Mouse (Mus musculus): Measurements from ENCODE around the gene Bmx.

The Bmx gene

GRCm38 (mm10) chrX:164258057-164258456 lies at the start of gene Bmx:
Gene Bmx (minus strand): TSS chrX:164258193.
- no peak for DNase-seq (ENCODE audit: extremely low read depth, low read depth)

- DNase-seq (ENCODE audit: extremely low read depth, low read depth), result no peak
Observed at GRCm38 (mm10) chrX:164306250-164306649, 48.3 kb upstream of the Bmx start.

GRCm38 (mm10) chrX:164291147-164291546 lies 33.2 kb upstream of the Bmx start:
- no peak for DNase-seq (ENCODE audit: extremely low read depth, low read depth)

DNA sequence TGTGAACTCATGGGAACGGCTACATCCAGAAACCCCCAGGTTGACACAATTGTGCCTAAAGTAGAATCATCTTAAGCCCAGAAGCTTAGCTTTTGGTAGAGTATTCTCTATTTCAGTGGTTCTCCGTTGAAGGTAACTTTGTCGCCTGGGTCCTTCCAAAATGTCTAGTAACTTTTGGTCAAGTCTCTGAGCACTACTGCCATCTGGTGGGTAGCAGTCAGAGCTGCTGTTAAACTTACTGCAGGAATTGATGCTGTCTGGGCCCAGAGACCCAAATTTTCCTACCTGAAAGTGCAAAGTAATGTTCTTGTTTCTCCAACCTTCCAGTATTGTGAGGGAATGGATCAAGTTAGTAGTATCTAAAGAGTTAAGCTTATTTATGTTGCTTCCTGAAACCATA lies 29.1 kb upstream of the Bmx start:
- DNase-seq (ENCODE audit: extremely low read depth, low read depth), result no peak

DNA sequence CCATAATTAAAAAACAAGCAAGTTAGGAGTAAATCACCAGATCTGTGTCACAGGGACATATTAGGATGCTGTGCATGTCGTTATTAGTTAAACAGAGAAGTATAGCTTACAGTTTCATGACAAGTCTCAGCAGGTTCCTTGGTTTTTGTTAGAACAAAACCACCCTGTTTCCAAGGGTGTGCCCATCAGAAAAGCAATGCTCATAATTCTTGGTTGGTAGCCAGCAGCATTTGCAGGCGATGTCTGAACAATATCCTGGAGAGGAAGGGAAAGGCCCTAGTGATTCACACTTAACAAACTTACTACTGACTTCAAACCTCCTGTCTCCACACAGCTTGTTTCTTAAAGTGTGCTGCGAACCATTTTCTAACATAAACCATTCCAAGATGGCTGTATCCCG lies 25.8 kb upstream of the Bmx start:
- DNase-seq (ENCODE audit: extremely low read depth, low read depth), result no peak

GRCm38 (mm10) chrX:164280918-164281647 lies 23.1 kb upstream of the Bmx start:
- no peak for DNase-seq (ENCODE audit: extremely low read depth, low read depth)

DNA sequence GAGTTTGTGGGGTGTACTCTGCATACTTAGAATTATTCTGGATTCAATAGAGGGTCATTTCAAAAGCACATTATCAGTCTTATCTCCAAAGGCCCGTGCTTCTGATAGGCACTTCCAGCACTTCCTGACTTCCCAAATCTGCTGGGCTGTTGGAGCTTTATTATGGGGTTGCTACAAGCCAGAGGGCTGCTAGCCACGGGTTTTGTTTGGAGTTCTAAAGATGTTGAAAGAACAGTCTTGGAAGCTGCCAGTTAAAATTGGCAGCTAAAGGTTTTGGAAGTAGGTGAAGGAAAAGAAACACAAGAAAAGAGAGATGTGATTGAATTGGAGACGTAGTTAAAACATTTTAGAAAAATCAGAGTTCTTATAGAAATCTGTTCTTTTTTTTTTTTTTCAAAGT lies 17.5 kb upstream of the Bmx start:
- no peak for DNase-seq (ENCODE audit: extremely low read depth, low read depth)

- no peak for DNase-seq (ENCODE audit: extremely low read depth, low read depth)
Observed at GRCm38 (mm10) chrX:164270603-164271002, 12.6 kb upstream of the Bmx start.

GRCm38 (mm10) chrX:164269285-164269761 lies 11.3 kb upstream of the Bmx start, which contains the start of gene Pir:
Gene Pir (plus strand): TSS chrX:164269371.
- DNase-seq (ENCODE audit: extremely low read depth, low read depth), result peak; percentile 86

GRCm38 (mm10) chrX:164264861-164265260 lies 6.9 kb upstream of the Bmx start:
- DNase-seq (ENCODE audit: extremely low read depth, low read depth), result no peak

GRCm38 (mm10) chrX:164262286-164262685 lies 4.3 kb upstream of the Bmx start:
- DNase-seq (ENCODE audit: extremely low read depth, low read depth), result no peak

DNA sequence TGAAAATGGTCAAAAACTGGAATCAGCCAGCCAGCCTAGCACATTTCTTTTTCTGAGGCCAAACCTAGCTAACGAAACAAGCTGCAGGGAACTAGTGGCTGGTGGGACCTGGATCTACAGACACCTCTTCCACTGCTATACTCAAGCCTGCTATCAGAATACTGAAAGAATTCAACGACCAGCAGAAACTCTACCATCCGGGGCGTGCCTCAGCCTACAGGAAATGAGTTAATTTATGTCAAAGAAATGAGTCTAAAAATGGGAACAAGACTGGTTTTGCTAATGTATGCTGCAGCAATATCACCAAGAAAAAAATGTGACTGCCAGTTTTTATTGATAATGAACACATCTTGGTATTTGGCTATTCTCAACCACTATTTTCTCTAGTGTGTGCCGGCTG lies 669 bp upstream of the Bmx start:
- DNase-seq (ENCODE audit: extremely low read depth, low read depth), result no peak

GRCm38 (mm10) chrX:164256527-164256926 lies 1.5 kb downstream of the Bmx start:
- no peak for DNase-seq (ENCODE audit: extremely low read depth, low read depth)

- no peak for DNase-seq (ENCODE audit: extremely low read depth, low read depth)
Observed at GRCm38 (mm10) chrX:164246722-164247121, 11.3 kb downstream of the Bmx start.

- no peak for DNase-seq (ENCODE audit: extremely low read depth, low read depth)
Observed at GRCm38 (mm10) chrX:164245714-164246113, 12.3 kb downstream of the Bmx start.

- no peak for DNase-seq (ENCODE audit: extremely low read depth, low read depth)
Observed at GRCm38 (mm10) chrX:164233380-164233779, 24.6 kb downstream of the Bmx start.

DNA sequence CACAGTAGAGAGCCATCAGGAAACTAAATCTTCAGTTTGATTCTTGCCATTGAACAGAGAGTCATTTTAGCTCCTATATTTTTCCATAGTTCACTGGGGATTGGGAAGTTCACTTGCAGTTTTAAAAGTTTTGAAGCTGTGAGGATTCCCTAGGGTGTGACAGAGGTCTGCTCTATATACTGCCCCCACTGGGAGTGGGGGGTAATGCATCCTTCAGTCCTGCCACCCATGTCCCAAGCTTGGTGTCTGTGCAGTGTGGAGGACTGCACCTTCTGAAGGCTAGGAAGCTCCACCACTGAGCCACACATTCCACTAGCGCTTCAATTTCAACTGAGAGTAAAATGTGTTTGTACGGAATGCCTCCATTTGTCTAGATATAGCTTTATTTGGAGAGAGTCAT lies 36.0 kb downstream of the Bmx start:
- DNase-seq (ENCODE audit: extremely low read depth, low read depth), result peak; percentile 23

- DNase-seq (ENCODE audit: extremely low read depth, low read depth), result no peak
Observed at GRCm38 (mm10) chrX:164200547-164200946, 57.4 kb downstream of the Bmx start.

DNA sequence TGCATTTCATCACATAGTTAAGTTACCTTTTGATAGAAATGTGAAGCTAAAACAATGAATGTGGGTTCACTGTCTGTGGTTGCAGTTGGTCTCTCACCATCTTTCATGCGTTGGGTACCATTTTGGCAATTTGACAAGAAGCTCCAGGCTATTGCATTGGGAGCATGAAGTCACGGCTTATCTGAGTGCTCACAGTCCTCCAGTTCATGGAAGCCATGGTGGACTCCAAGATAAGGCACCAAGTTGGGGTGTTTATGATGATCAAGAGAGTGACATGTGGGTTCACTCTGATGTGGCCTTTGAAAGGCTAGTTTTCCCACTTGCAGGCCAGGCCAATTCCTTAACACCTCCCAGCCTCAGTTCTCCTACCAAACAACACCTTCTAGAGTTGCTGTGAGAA lies 60.3 kb downstream of the Bmx start:
- DNase-seq (ENCODE audit: extremely low read depth, low read depth), result peak; percentile 59

DNA sequence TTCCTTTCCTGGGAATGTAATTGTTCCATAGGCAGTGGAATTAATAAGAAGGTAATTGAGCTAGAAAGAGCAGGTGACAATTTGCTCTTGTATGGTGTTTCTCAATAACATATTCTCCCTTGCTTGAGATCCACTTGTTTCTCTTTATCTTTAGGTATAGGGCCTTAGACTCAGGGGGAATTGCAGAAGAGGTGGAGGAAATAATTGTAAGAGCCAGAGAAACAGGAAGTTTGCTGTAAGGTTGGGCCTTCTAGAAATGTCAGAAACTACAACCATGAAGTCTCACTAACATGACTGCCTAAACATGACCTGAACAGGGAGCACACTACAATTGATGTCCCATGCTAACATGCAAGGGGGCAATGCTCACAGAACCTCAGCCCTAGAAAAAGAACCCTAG lies 68.1 kb downstream of the Bmx start:
- no peak for DNase-seq (ENCODE audit: extremely low read depth, low read depth)

DNA sequence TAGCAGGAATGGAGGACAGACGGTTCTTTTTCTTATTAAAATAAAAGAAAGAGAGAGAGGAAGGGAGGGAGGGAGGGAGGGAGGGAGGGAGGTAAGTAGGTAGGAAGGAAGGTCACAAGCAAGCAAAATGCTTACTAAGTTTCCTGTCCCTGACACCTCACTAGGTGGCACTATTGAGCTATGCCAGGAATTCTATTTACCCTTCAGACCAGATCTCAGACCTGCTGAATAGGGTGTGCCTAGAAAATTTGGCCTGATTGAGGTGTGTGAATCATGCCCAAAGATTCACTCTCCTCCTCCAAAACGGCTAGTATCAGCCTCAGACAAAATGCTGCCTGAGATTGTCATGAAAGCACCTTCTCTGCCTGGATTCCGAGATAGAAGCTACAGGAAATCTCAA lies 74.1 kb downstream of the Bmx start:
- DNase-seq (ENCODE audit: extremely low read depth, low read depth), result peak; percentile 60

GRCm38 (mm10) chrX:164179746-164180145 lies 78.2 kb downstream of the Bmx start:
- DNase-seq (ENCODE audit: extremely low read depth, low read depth), result peak; percentile 41

- no peak for DNase-seq (ENCODE audit: extremely low read depth, low read depth)
Observed at GRCm38 (mm10) chrX:164178856-164179255, 79.1 kb downstream of the Bmx start.
